Mouse (Mus musculus) testis, adult 10 weeks (tissue): ENCODE results near the gene AU022751. TPM values are rescaled to one million over a fixed set of nuclear protein-coding genes. Genes with fewer than 3 reads are reported as not detected.

Experiments
- polyA plus RNA-seq: library from polyadenylated mRNA; stranded (reverse); fragments of 350-450 nt; fragmentation: Illumina TruSeq; extraction: RNeasy Lipid Tissue Mini Kit (QIAGEN cat#74804); gene quantifications from one replicate; pipeline ENCODE4 v1.2.3, GENCODE M21; 2014; ENCODE audit warnings: low read depth, low replicate concordance

Gene AU022751
- 0.73 TPM for polyA plus RNA-seq

GRCm38 (mm10) chrX:6082954-6083680 lies at the start of gene AU022751:
Gene AU022751 (minus strand): TSS chrX:6083419.

GRCm38 (mm10) chrX:6047066-6047935 lies 35.9 kb downstream of the AU022751 start, which contains the start of gene Nudt11:
Gene Nudt11 (plus strand): TSS chrX:6047453.

Other genes with a start within 250 kb of the AU022751 start
- gene Nudt11, start 36.0 kb downstream of the AU022751 start, polyA plus RNA-seq, result 3.9 TPM
- 4.7 TPM for gene Nudt10, start 89.6 kb upstream of the AU022751 start, polyA plus RNA-seq
- not detected for gene Bmp15, start 237.3 kb upstream of the AU022751 start, polyA plus RNA-seq